Mouse (Mus musculus): Measurements from ENCODE around the gene Pts. TPM values are rescaled to one million over a fixed set of nuclear protein-coding genes. Genes with fewer than 3 reads are reported as not detected.

Gene Pts
- polyA plus RNA-seq, 1 experiment from 2014 or later: 75.2 TPM

- Histone ChIP-seq H3K4me1 (ENCODE audit: control insufficient read depth, insufficient read depth, low read length) (no peaks in the 10 kb centered on the region), H3K4me2 (ENCODE audit: low read depth) (peak overlapping the region; percentile 40; the same call in 1 of the 2 replicates), H3K27me3 (ENCODE audit: control insufficient read depth, insufficient read depth, low read length) (no peaks in the 10 kb centered on the region), H3K9ac (ENCODE audit: low read length) (no peak overlapping the region), H3K9me3 (ENCODE audit: control insufficient read depth, low read length) (no peaks in the 10 kb centered on the region), H3K27ac (ENCODE audit: low read depth, low read length) (no peak overlapping the region), H3K4me3 (ENCODE audit: low read depth, low read length) (0 out of 2 replicates have a peak overlapping the region, but pooled peaks have one; percentile 7), H3K36me3 (ENCODE audit: control insufficient read depth, insufficient read depth, low read length) (no peaks in the 10 kb centered on the region)
- 75% methylated on average over 15 of the region's 15 CpGs for whole genome bisulfite sequencing
- DNase-seq (ENCODE audit: low spot score) (no peak), ATAC-seq (ENCODE audit: insufficient read depth, low FRiP score, low TSS enrichment) (no peak)
Measured at GRCm38 (mm10) chr9:50500467-50500973, 28.0 kb downstream of the Pts start.

GRCm38 (mm10) chr9:50499781-50500180 is 28.7 kb downstream of the Pts start:
- Histone ChIP-seq H3K36me3 (ENCODE audit: control insufficient read depth, insufficient read depth, low read length) (no peaks in the 10 kb centered on the region), H3K9ac (ENCODE audit: low read length) (no peak overlapping the region), H3K9me3 (ENCODE audit: control insufficient read depth, low read length) (no peaks in the 10 kb centered on the region), H3K4me2 (ENCODE audit: low read depth) (no peak overlapping the region), H3K4me1 (ENCODE audit: control insufficient read depth, insufficient read depth, low read length) (no peaks in the 10 kb centered on the region), H3K4me3 (ENCODE audit: low read depth, low read length) (no peak overlapping the region), H3K27ac (ENCODE audit: low read depth, low read length) (no peak overlapping the region), H3K27me3 (ENCODE audit: control insufficient read depth, insufficient read depth, low read length) (no peaks in the 10 kb centered on the region)
- ATAC-seq (ENCODE audit: insufficient read depth, low FRiP score, low TSS enrichment) (no peak), DNase-seq (ENCODE audit: low spot score) (no peak)
- 86% methylated on average over 3 of the region's 3 CpGs for WGBS

- no peaks in the 10 kb centered on the region for H3K36me3 ChIP-seq (ENCODE audit: control insufficient read depth, insufficient read depth, low read length)
- ATAC-seq (ENCODE audit: insufficient read depth, low FRiP score, low TSS enrichment) (no peak), DNase-seq (ENCODE audit: low spot score) (no peak)
- H3K9me3 ChIP-seq (ENCODE audit: control insufficient read depth, low read length): no peaks in the 10 kb centered on the region
- no peaks in the 10 kb centered on the region for H3K4me1 ChIP-seq (ENCODE audit: control insufficient read depth, insufficient read depth, low read length)
- H3K27ac ChIP-seq (ENCODE audit: low read depth, low read length): no peak overlapping the region
- 87% methylated on average over 16 of the region's 16 CpGs for WGBS
- H3K27me3 ChIP-seq (ENCODE audit: control insufficient read depth, insufficient read depth, low read length): no peaks in the 10 kb centered on the region
- no peak overlapping the region for H3K4me2 ChIP-seq (ENCODE audit: low read depth)
- no peak overlapping the region for H3K4me3 ChIP-seq (ENCODE audit: low read depth, low read length)
- no peak overlapping the region for H3K9ac ChIP-seq (ENCODE audit: low read length)
Measured at GRCm38 (mm10) chr9:50498815-50499214, 29.7 kb downstream of the Pts start.

- Histone ChIP-seq H3K27me3 (ENCODE audit: control insufficient read depth, insufficient read depth, low read length) (no peaks in the 10 kb centered on the region), H3K9ac (ENCODE audit: low read length) (no peak overlapping the region), H3K4me2 (ENCODE audit: low read depth) (no peak overlapping the region), H3K9me3 (ENCODE audit: control insufficient read depth, low read length) (no peaks in the 10 kb centered on the region), H3K4me3 (ENCODE audit: low read depth, low read length) (no peak overlapping the region), H3K27ac (ENCODE audit: low read depth, low read length) (no peak overlapping the region), H3K36me3 (ENCODE audit: control insufficient read depth, insufficient read depth, low read length) (no peaks in the 10 kb centered on the region), H3K4me1 (ENCODE audit: control insufficient read depth, insufficient read depth, low read length) (no peaks in the 10 kb centered on the region)
- WGBS: 79% methylated on average over 2 of the region's 2 CpGs
- no peak for ATAC-seq (ENCODE audit: insufficient read depth, low FRiP score, low TSS enrichment)
- DNase-seq (ENCODE audit: low spot score): no peak
Measured at GRCm38 (mm10) chr9:50497536-50497935, 31.0 kb downstream of the Pts start.

- no peak overlapping the region for H3K27ac ChIP-seq (ENCODE audit: low read depth, low read length)
- no peak overlapping the region for H3K9ac ChIP-seq (ENCODE audit: low read length)
- no peaks in the 10 kb centered on the region for H3K4me1 ChIP-seq (ENCODE audit: control insufficient read depth, insufficient read depth, low read length)
- no peaks in the 10 kb centered on the region for H3K36me3 ChIP-seq (ENCODE audit: control insufficient read depth, insufficient read depth, low read length)
- H3K4me3 ChIP-seq (ENCODE audit: low read depth, low read length): no peak overlapping the region
- no peak for DNase-seq (ENCODE audit: low spot score)
- 73% methylated on average over 6 of the region's 6 CpGs for WGBS
- no peak for ATAC-seq (ENCODE audit: insufficient read depth, low FRiP score, low TSS enrichment)
- no peak overlapping the region for H3K4me2 ChIP-seq (ENCODE audit: low read depth)
- H3K9me3 ChIP-seq (ENCODE audit: control insufficient read depth, low read length): no peaks in the 10 kb centered on the region
- no peaks in the 10 kb centered on the region for H3K27me3 ChIP-seq (ENCODE audit: control insufficient read depth, insufficient read depth, low read length)
Measured at GRCm38 (mm10) chr9:50497076-50497475, 31.4 kb downstream of the Pts start.

GRCm38 (mm10) chr9:50496546-50496945 is 32.0 kb downstream of the Pts start:
- Histone ChIP-seq H3K27ac (ENCODE audit: low read depth, low read length) (no peak overlapping the region), H3K9me3 (ENCODE audit: control insufficient read depth, low read length) (no peaks in the 10 kb centered on the region), H3K4me1 (ENCODE audit: control insufficient read depth, insufficient read depth, low read length) (no peaks in the 10 kb centered on the region), H3K9ac (ENCODE audit: low read length) (no peak overlapping the region), H3K27me3 (ENCODE audit: control insufficient read depth, insufficient read depth, low read length) (no peaks in the 10 kb centered on the region), H3K4me3 (ENCODE audit: low read depth, low read length) (no peak overlapping the region), H3K36me3 (ENCODE audit: control insufficient read depth, insufficient read depth, low read length) (no peaks in the 10 kb centered on the region), H3K4me2 (ENCODE audit: low read depth) (no peak overlapping the region)
- no peak for ATAC-seq (ENCODE audit: insufficient read depth, low FRiP score, low TSS enrichment)
- no peak for DNase-seq (ENCODE audit: low spot score)
- 25% methylated on average over 6 of the region's 6 CpGs for WGBS

GRCm38 (mm10) chr9:50496151-50496505 is 32.4 kb downstream of the Pts start:
- H3K9ac ChIP-seq (ENCODE audit: low read length): no peak overlapping the region
- H3K4me1 ChIP-seq (ENCODE audit: control insufficient read depth, insufficient read depth, low read length): no peaks in the 10 kb centered on the region
- H3K27me3 ChIP-seq (ENCODE audit: control insufficient read depth, insufficient read depth, low read length): no peaks in the 10 kb centered on the region
- no peaks in the 10 kb centered on the region for H3K36me3 ChIP-seq (ENCODE audit: control insufficient read depth, insufficient read depth, low read length)
- no peak for ATAC-seq (ENCODE audit: insufficient read depth, low FRiP score, low TSS enrichment)
- no peak overlapping the region for H3K27ac ChIP-seq (ENCODE audit: low read depth, low read length)
- H3K9me3 ChIP-seq (ENCODE audit: control insufficient read depth, low read length): no peaks in the 10 kb centered on the region
- WGBS: 40% methylated on average over 6 of the region's 6 CpGs
- no peak overlapping the region for H3K4me2 ChIP-seq (ENCODE audit: low read depth)
- no peak overlapping the region for H3K4me3 ChIP-seq (ENCODE audit: low read depth, low read length)
- no peak for DNase-seq (ENCODE audit: low spot score)

GRCm38 (mm10) chr9:50495405-50496150 is 32.9 kb downstream of the Pts start:
- no peak overlapping the region for H3K27ac ChIP-seq (ENCODE audit: low read depth, low read length)
- WGBS: 84% methylated on average over 10 of the region's 10 CpGs
- no peaks in the 10 kb centered on the region for H3K9me3 ChIP-seq (ENCODE audit: control insufficient read depth, low read length)
- no peak for DNase-seq (ENCODE audit: low spot score)
- no peak overlapping the region for H3K4me2 ChIP-seq (ENCODE audit: low read depth)
- no peak for ATAC-seq (ENCODE audit: insufficient read depth, low FRiP score, low TSS enrichment)
- H3K4me3 ChIP-seq (ENCODE audit: low read depth, low read length): no peak overlapping the region
- no peaks in the 10 kb centered on the region for H3K27me3 ChIP-seq (ENCODE audit: control insufficient read depth, insufficient read depth, low read length)
- H3K4me1 ChIP-seq (ENCODE audit: control insufficient read depth, insufficient read depth, low read length): no peaks in the 10 kb centered on the region
- no peak overlapping the region for H3K9ac ChIP-seq (ENCODE audit: low read length)
- no peaks in the 10 kb centered on the region for H3K36me3 ChIP-seq (ENCODE audit: control insufficient read depth, insufficient read depth, low read length)

- H3K36me3 ChIP-seq (ENCODE audit: control insufficient read depth, insufficient read depth, low read length): no peaks in the 10 kb centered on the region
- 89% methylated on average over 6 of the region's 6 CpGs for WGBS
- ATAC-seq (ENCODE audit: insufficient read depth, low FRiP score, low TSS enrichment): no peak
- no peak for DNase-seq (ENCODE audit: low spot score)
- H3K4me3 ChIP-seq (ENCODE audit: low read depth, low read length): no peak within 1 kb of the TSS
- no peaks in the 10 kb centered on the region for H3K9me3 ChIP-seq (ENCODE audit: control insufficient read depth, low read length)
- H3K4me1 ChIP-seq (ENCODE audit: control insufficient read depth, insufficient read depth, low read length): no peaks in the 10 kb centered on the region
- H3K9ac ChIP-seq (ENCODE audit: low read length): no peak within 1 kb of the TSS
- H3K27ac ChIP-seq (ENCODE audit: low read depth, low read length): no peak within 1 kb of the TSS
- no peak within 1 kb of the TSS for H3K4me2 ChIP-seq (ENCODE audit: low read depth)
- no peaks in the 10 kb centered on the region for H3K27me3 ChIP-seq (ENCODE audit: control insufficient read depth, insufficient read depth, low read length)
Measured at GRCm38 (mm10) chr9:50494311-50494710, 34.2 kb downstream of the Pts start, which contains the start of gene Plet1. Plet1 (plus strand) TSS chr9:50494525.

All from neural tube, embryonic 11.5 days (tissue).